Mouse (Mus musculus) lung, postnatal 0 days (tissue): ENCODE results near the gene Csde1. TPM values are rescaled to one million over a fixed set of nuclear protein-coding genes. Genes with fewer than 3 reads are reported as not detected.

ENCODE experiments used
- ATAC-seq: fragments of 200-750 bp; cut with Nextera tagmentation; 2 replicates; pipeline ENCODE4 v1.8.0; 2017; ENCODE audit warnings: moderate library complexity
- DNase-seq: peaks from one replicate; pipeline ENCODE4 v3.0.0-alpha.2; 2016; ENCODE audit warnings: low spot score
- H3K27ac ChIP-seq: fragments of 300-500 bp; sonication (generic); 2 replicates; pipeline ENCODE4 v1.5.1; 2014; ENCODE audit warnings: antibody characterized with exemption, mild to moderate bottlenecking, low read length, mixed read lengths
- H3K27me3 ChIP-seq: fragments of 300-500 bp; sonication (generic); replicated peaks from 2 replicates; pipeline ENCODE4 v1.6.1; 2014; ENCODE audit warnings: low read length, mixed read lengths; ENCODE audit not compliant: insufficient read depth
- H3K36me3 ChIP-seq: fragments of 300-500 bp; sonication (generic); 2 replicates; pipeline ENCODE4 v1.6.1; 2014; ENCODE audit warnings: low read length, mixed read lengths; ENCODE audit not compliant: insufficient read depth
- H3K4me1 ChIP-seq: fragments of 300-500 bp; sonication (generic); 2 replicates; pipeline ENCODE4 v1.6.1; 2014; ENCODE audit warnings: antibody characterized with exemption, low read depth, low read length, mixed read lengths; ENCODE audit not compliant: insufficient read depth
- H3K4me2 ChIP-seq: fragments of 300-500 bp; sonication (generic); replicated peaks from 2 replicates; pipeline ENCODE4 v1.6.1; 2014; ENCODE audit warnings: low read depth, mild to moderate bottlenecking, low read length, moderate library complexity, mixed read lengths
- H3K4me3 ChIP-seq: fragments of 300-500 bp; sonication (generic); 2 replicates; pipeline ENCODE4 v1.5.1; 2014; ENCODE audit warnings: low read depth, low read length
- H3K9ac ChIP-seq: fragments of 300-500 bp; sonication (generic); replicated peaks from 2 replicates; pipeline ENCODE4 v1.6.1; 2014; ENCODE audit warnings: low read depth, mild to moderate bottlenecking
- H3K9me3 ChIP-seq: fragments of 300-500 bp; sonication (generic); 2 replicates; pipeline ENCODE4 v1.6.1; 2016; ENCODE audit warnings: low read length, mixed read lengths
- CTCF ChIP-seq: IDR thresholded peaks from 2 replicates; pipeline ENCODE4 v1.5.1; 2016; ENCODE audit warnings: antibody characterized with exemption, mild to moderate bottlenecking
- EP300 ChIP-seq: IDR thresholded peaks from 2 replicates; pipeline ENCODE4 v1.6.1; 2016; ENCODE audit warnings: antibody characterized with exemption, mild to moderate bottlenecking, control low read depth
- WGBS: fragments of 180-500 bp; shearing (Covaris S2); extraction: QIAGEN DNeasy Blood & Tissue Kit; methylation state at CpG from one replicate; pipeline ENCODE4 v1.1.7; 2014; 5-methylcytosine and 5-hydroxymethylcytosine counted together
- polyA plus RNA-seq: library from polyadenylated mRNA; unstranded; fragments of >200 nt; fragmentation: Nextera tagmentation; extraction: Ambion mirVana; gene quantifications from 2 replicates; pipeline ENCODE4 v1.2.1, GENCODE M21; 2015

Csde1 gene
- polyA plus RNA-seq, 1 experiment from 2014 or later = 167 TPM

- no peak overlapping the region for H3K27ac ChIP-seq
- H3K9ac ChIP-seq = no peak overlapping the region
- no peaks in the 10 kb centered on the region for H3K36me3 ChIP-seq
- ATAC-seq (no peak), DNase-seq (no peak)
- no peaks in the 10 kb centered on the region for H3K27me3 ChIP-seq
- 90% methylated on average over 2 of the region's 2 CpGs for WGBS
- H3K9me3 ChIP-seq = no peaks in the 10 kb centered on the region
- H3K4me2 ChIP-seq = no peak overlapping the region
- H3K4me1 ChIP-seq = no peaks in the 10 kb centered on the region
- TF ChIP-seq EP300 (no peak), CTCF (no peak)
- H3K4me3 ChIP-seq = no peak overlapping the region
These were observed 71.5 kb downstream of the Csde1 start for GRCm38 (mm10) chr3:103091753-103092152.

- Histone ChIP-seq H3K4me1 (no peaks in the 10 kb centered on the region; the same call in 1 of the 2 replicates), H3K4me2 (no peak overlapping the region), H3K27ac (no peak overlapping the region), H3K9ac (no peak overlapping the region), H3K4me3 (no peak overlapping the region), H3K27me3 (no peaks in the 10 kb centered on the region), H3K36me3 (no peaks in the 10 kb centered on the region), H3K9me3 (no peaks in the 10 kb centered on the region)
- TF ChIP-seq EP300 (no peak), CTCF (no peak)
- DNase-seq (no peak), ATAC-seq (no peak)
- WGBS = 73% methylated on average over 23 of the region's 23 CpGs
These were observed 78.4 kb downstream of the Csde1 start for GRCm38 (mm10) chr3:103098662-103099061.

GRCm38 (mm10) chr3:103099667-103100066 lies 79.4 kb downstream of the Csde1 start:
- no peak overlapping the region for H3K27ac ChIP-seq
- H3K9ac ChIP-seq = no peak overlapping the region
- TF ChIP-seq CTCF (peak; percentile 55), EP300 (no peak)
- H3K9me3 ChIP-seq = no peaks in the 10 kb centered on the region
- no peak overlapping the region for H3K4me3 ChIP-seq
- no peak overlapping the region for H3K4me2 ChIP-seq
- peak; percentile 43 for DNase-seq
- H3K27me3 ChIP-seq = no peaks in the 10 kb centered on the region
- no peak for ATAC-seq
- H3K36me3 ChIP-seq = no peaks in the 10 kb centered on the region
- no peaks in the 10 kb centered on the region; the same call in 1 of the 2 replicates for H3K4me1 ChIP-seq
- 84% methylated on average over 6 of the region's 6 CpGs for WGBS

- no peak overlapping the region for H3K9ac ChIP-seq
- H3K9me3 ChIP-seq = no peaks in the 10 kb centered on the region
- ATAC-seq = no peak
- H3K36me3 ChIP-seq = no peaks in the 10 kb centered on the region
- TF ChIP-seq EP300 = no peak
- TF ChIP-seq CTCF = peak; percentile 45
- no peak overlapping the region for H3K4me3 ChIP-seq
- DNase-seq = peak; percentile 12
- H3K27me3 ChIP-seq = no peaks in the 10 kb centered on the region
- 53% methylated on average over 2 of the region's 2 CpGs for WGBS
- no peak overlapping the region for H3K27ac ChIP-seq
- H3K4me2 ChIP-seq = no peak overlapping the region
- no peaks in the 10 kb centered on the region; the same call in 1 of the 2 replicates for H3K4me1 ChIP-seq
These were observed 80.5 kb downstream of the Csde1 start for GRCm38 (mm10) chr3:103100735-103101134.

- Histone ChIP-seq H3K27me3 (no peaks in the 10 kb centered on the region), H3K4me1 (no peaks in the 10 kb centered on the region; the same call in 1 of the 2 replicates), H3K9me3 (no peaks in the 10 kb centered on the region), H3K4me2 (no peak overlapping the region), H3K4me3 (no peak overlapping the region), H3K36me3 (no peaks in the 10 kb centered on the region), H3K9ac (no peak overlapping the region), H3K27ac (no peak overlapping the region)
- 61% methylated on average over 5 of the region's 5 CpGs for WGBS
- DNase-seq (no peak), ATAC-seq (no peak)
- TF ChIP-seq CTCF = peak; percentile 35; the same call in 1 of the 2 replicates
- TF ChIP-seq EP300 = no peak
These were observed 81.0 kb downstream of the Csde1 start for GRCm38 (mm10) chr3:103101194-103101593.

- H3K4me1 ChIP-seq = no peaks in the 10 kb centered on the region; the same call in 1 of the 2 replicates
- TF ChIP-seq EP300 (no peak), CTCF (no peak)
- peak overlapping the region; percentile 15; the same call in 1 of the 2 replicates for H3K27ac ChIP-seq
- peak; percentile 34 for ATAC-seq
- WGBS = 6% methylated on average over 14 of the region's 14 CpGs
- H3K9me3 ChIP-seq = no peaks in the 10 kb centered on the region
- H3K36me3 ChIP-seq = no peaks in the 10 kb centered on the region
- peak overlapping the region; percentile 89 for H3K4me2 ChIP-seq
- H3K4me3 ChIP-seq = peak overlapping the region; percentile 72
- DNase-seq = peak; percentile 51
- no peaks in the 10 kb centered on the region for H3K27me3 ChIP-seq
- peak overlapping the region; percentile 48; the same call in 1 of the 2 replicates for H3K9ac ChIP-seq
These were observed 81.7 kb downstream of the Csde1 start for GRCm38 (mm10) chr3:103101909-103102308.
